Mouse (Mus musculus) embryonic facial prominence, embryonic 11.5 days (tissue): Measurements from ENCODE around the gene Pnrc1. TPM values are rescaled to one million over a fixed set of nuclear protein-coding genes. Genes with fewer than 3 reads are reported as not detected.

Source experiments
- ATAC-seq: fragments of 200-750 bp; cut with Nextera tagmentation; replicated peaks from 2 replicates; pipeline ENCODE4 v1.8.0; 2017; ENCODE audit warnings: low read depth; ENCODE audit not compliant: insufficient number of reproducible peaks, low FRiP score, low TSS enrichment
- DNase-seq: peaks from one replicate; pipeline ENCODE4 v3.0.0-alpha.2; 2015; ENCODE audit warnings: low spot score
- H3K27ac ChIP-seq: fragments of 300-500 bp; sonication (generic); replicated peaks from 2 replicates; pipeline ENCODE4 v1.5.1; 2014; ENCODE audit warnings: mild to moderate bottlenecking, low read depth, low read length, control low read depth
- H3K27me3 ChIP-seq: fragments of 300-500 bp; sonication (generic); 2 replicates; pipeline ENCODE4 v1.6.1; 2014; ENCODE audit warnings: mild to moderate bottlenecking, low read length, moderate library complexity, mixed read lengths; ENCODE audit not compliant: control insufficient read depth, insufficient read depth
- H3K36me3 ChIP-seq: fragments of 300-500 bp; sonication (generic); replicated peaks from 2 replicates; pipeline ENCODE4 v1.6.1; 2014; ENCODE audit warnings: low read depth, mild to moderate bottlenecking, low read length, moderate library complexity, mixed read lengths; ENCODE audit not compliant: control insufficient read depth, insufficient read depth
- H3K4me1 ChIP-seq: fragments of 300-500 bp; sonication (generic); 2 replicates; pipeline ENCODE4 v1.6.1; 2014; ENCODE audit warnings: low read length, mixed read lengths; ENCODE audit not compliant: control insufficient read depth, insufficient read depth
- H3K4me2 ChIP-seq: fragments of 300-500 bp; sonication (generic); 2 replicates; pipeline ENCODE4 v1.6.1; 2014; ENCODE audit warnings: low read depth, mild to moderate bottlenecking, control low read depth, low read length, moderate library complexity
- H3K4me3 ChIP-seq: fragments of 300-500 bp; sonication (generic); 2 replicates; pipeline ENCODE4 v1.5.1; 2014; ENCODE audit warnings: low read depth, low read length, control low read depth
- H3K9ac ChIP-seq: fragments of 300-500 bp; sonication (generic); replicated peaks from 2 replicates; pipeline ENCODE4 v1.6.1; 2014; ENCODE audit warnings: mild to moderate bottlenecking, control low read depth, low read length
- H3K9me3 ChIP-seq: fragments of 300-500 bp; sonication (generic); replicated peaks from 2 replicates; pipeline ENCODE4 v1.6.1; 2016; ENCODE audit warnings: mild to moderate bottlenecking, low read length, inconsistent platforms, mixed read lengths; ENCODE audit not compliant: control insufficient read depth
- WGBS: fragments of 180-500 bp; shearing (Covaris S2); extraction: QIAGEN DNeasy Blood & Tissue Kit; methylation state at CpG from one replicate; pipeline ENCODE4 v1.1.7; 2014; 5-methylcytosine and 5-hydroxymethylcytosine counted together
- polyA plus RNA-seq: library from polyadenylated mRNA; unstranded; fragments of >200 nt; fragmentation: Nextera tagmentation; extraction: Ambion mirVana; gene quantifications from 2 replicates; pipeline ENCODE4 v1.2.1, GENCODE M21; 2014

The Pnrc1 gene
- polyA plus RNA-seq, 1 experiment from 2014 or later, result 115 TPM

DNA sequence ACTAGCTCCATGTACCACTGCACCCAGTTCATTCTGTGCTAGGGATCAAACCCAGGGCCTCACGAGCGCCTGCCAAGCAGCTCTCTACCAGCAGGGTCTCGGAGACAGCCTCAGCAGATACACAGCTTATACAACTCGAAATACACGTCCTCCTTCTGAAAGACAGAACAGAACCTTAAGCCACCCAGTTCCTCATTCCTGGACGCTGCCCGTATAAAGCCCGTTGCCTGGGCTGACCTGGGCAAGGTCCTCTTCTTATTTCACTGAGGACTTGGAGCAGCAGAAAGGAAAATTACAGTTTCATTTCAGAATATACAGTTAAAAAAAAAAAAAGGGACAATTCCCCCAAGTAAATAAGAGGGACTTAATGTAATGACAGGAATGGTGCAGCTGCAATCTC, 4.5 kb downstream of the Pnrc1 start:
- no peak overlapping the region for H3K9ac ChIP-seq
- H3K4me2 ChIP-seq, result no peak overlapping the region
- H3K4me3 ChIP-seq, result no peak overlapping the region
- no peaks in the 10 kb centered on the region for H3K27me3 ChIP-seq
- WGBS, result 87% methylated on average over 8 of the region's 8 CpGs
- DNase-seq (no peak), ATAC-seq (no peak)
- no peaks in the 10 kb centered on the region for H3K36me3 ChIP-seq
- no peaks in the 10 kb centered on the region for H3K4me1 ChIP-seq
- no peaks in the 10 kb centered on the region for H3K9me3 ChIP-seq
- H3K27ac ChIP-seq, result no peak overlapping the region

DNA sequence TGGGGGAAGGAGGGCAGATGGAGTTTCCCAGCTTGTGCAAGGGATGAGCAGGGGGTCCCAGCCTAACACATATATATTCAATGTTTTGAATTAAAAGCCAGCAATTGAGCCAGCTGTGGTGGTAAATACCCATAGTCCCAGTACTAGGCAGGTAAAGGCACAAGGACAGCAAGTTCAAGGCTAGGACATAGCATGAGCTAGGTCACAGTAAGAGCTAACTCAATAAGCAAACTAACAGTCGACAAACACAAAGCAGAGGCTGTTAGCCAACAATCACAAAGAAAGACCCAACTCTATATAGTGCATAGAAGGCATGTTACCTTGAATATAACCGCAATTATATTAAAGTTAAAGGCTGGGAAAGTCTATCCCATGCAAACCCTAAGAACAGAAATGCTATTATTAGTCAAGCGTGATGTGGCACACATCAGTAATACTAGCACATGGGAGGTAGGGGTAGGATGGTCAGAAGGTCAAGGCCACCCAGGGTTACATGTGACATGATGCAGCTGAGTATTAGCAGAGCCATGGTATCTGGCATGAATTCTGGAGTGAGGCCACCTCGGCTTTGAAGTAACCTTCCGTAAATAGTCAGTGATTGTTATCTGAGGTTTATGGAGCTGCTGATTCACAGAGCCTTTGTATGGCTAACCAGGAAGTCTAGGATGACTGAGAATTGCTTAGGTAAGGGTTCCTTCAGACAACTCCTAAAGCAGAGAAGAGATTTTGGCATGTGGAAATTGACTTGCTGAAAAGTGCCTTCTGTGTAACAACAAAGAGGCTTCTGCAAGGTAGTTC, 5.7 kb downstream of the Pnrc1 start:
- 83% methylated on average over 5 of the region's 5 CpGs for WGBS
- Histone ChIP-seq H3K27ac (no peak overlapping the region), H3K4me3 (no peak overlapping the region), H3K9me3 (no peaks in the 10 kb centered on the region), H3K9ac (no peak overlapping the region), H3K4me2 (no peak overlapping the region), H3K27me3 (no peaks in the 10 kb centered on the region), H3K4me1 (no peaks in the 10 kb centered on the region), H3K36me3 (no peaks in the 10 kb centered on the region)
- ATAC-seq (no peak), DNase-seq (no peak)

DNA sequence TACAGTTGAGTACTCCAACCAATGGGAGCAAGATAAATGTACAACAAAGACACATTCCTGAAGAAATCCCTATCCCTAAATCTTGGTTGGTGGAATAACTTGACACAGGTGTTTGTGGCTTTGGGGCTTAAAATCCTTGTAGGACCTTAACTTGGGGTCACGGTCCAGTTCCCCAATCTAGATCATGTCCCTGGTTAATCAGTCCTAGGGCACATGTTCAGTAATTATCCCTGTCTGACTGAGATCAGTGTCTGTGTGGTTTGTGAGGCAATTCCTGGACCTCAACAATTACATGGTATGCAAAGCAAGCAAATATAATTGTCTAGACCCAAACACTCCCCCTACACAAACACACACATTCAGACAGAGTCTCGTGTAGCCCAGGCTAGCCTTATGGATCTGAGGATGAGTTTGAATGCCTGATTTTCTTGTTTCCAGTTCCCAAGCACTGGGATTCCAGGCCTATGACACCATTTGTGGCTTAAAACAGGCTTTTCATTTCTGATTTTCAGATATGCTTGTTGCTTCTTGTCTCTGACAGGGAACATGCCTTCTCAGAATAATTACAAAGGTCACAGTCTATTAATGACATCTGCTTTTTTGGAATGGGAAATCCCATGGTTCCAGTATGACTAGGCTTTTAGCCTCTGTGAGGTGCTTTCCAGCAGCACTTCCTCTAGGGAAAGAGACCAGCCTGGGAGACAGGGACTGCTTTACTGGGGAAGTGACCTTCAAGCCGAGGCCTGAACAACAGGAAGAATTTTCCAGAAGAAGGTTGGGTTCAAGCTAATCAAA, 7.9 kb downstream of the Pnrc1 start:
- Histone ChIP-seq H3K27ac (no peak overlapping the region), H3K9me3 (no peaks in the 10 kb centered on the region), H3K27me3 (no peaks in the 10 kb centered on the region), H3K4me1 (no peaks in the 10 kb centered on the region), H3K4me2 (no peak overlapping the region), H3K36me3 (no peaks in the 10 kb centered on the region), H3K4me3 (no peak overlapping the region), H3K9ac (no peak overlapping the region)
- ATAC-seq, result no peak
- 70% methylated on average over 3 of the region's 3 CpGs for WGBS
- DNase-seq, result no peak

DNA sequence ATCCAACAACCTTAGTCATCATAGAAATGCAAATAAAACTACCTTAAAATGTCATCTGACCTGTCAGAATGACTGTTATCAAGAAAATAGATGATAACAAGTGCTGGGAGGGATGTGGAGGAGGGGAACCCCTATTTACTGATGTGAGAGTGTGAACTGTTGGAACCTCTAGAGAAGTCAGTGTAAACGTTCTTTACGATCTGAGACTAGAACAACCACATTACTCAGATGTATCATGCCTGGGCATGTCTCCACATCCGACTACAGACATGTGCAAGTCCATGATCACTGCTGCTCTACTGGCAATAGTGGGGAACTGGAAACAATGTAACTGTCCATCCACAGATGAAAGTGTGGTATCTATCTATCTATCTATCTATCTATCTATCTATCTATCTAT, 16.5 kb downstream of the Pnrc1 start:
- WGBS, result 71% methylated on average over 3 of the region's 3 CpGs
- Histone ChIP-seq H3K4me1 (no peaks in the 10 kb centered on the region), H3K27me3 (no peaks in the 10 kb centered on the region), H3K36me3 (no peaks in the 10 kb centered on the region), H3K4me3 (no peak overlapping the region), H3K9ac (no peak overlapping the region), H3K4me2 (no peak overlapping the region), H3K9me3 (no peaks in the 10 kb centered on the region), H3K27ac (no peak overlapping the region)
- DNase-seq, result no peak
- ATAC-seq, result no peak

DNA sequence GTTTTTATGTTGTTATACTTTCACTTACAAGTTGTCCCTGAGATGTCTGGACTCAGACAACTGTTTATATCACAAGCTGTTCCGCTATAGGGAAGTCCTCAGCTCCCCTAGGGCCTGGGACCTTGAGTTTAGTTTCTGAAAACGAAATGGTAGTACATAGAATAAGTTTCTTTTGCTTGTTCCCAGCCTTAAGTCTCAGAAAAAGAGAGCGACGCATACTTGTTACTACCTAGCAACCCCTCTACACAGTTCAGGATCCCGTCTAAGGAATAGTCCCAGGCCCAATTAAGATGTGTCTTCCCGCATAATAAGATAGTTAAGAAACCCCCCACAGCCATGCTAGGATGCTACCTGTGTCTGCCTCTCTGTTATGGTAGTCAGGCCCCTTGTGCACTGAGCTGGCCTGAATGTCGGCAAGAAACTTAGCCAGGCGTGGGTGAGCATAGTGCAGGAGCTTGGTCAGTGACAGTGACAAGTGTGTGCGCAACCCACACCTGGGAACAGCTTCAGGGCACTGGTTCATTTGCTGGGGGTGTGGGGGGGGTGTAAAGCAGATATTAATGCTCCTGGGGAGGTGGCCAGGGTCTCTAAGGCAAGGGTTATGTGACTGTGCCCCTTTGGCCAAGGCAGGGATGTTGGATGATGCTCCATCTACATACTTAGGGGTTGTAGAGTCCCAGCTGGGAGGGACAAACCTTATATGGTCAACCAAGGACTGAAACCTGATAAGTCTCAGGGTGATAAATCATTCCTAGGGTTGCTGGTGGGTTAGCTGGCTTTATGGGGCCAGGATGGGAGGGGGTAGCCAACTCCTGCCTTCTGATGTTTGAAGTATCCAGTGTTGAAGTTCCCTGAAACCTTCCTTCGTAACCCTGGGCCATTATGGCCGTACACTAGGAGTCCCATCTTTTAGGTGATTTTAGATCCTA, 19.3 kb downstream of the Pnrc1 start:
- Histone ChIP-seq H3K27me3 (no peaks in the 10 kb centered on the region), H3K4me1 (no peaks in the 10 kb centered on the region), H3K36me3 (no peaks in the 10 kb centered on the region), H3K4me2 (no peak overlapping the region), H3K4me3 (no peak overlapping the region), H3K9ac (no peak overlapping the region), H3K9me3 (no peaks in the 10 kb centered on the region), H3K27ac (no peak overlapping the region)
- ATAC-seq, result no peak
- DNase-seq, result no peak
- 88% methylated on average over 11 of the region's 11 CpGs for WGBS

DNA sequence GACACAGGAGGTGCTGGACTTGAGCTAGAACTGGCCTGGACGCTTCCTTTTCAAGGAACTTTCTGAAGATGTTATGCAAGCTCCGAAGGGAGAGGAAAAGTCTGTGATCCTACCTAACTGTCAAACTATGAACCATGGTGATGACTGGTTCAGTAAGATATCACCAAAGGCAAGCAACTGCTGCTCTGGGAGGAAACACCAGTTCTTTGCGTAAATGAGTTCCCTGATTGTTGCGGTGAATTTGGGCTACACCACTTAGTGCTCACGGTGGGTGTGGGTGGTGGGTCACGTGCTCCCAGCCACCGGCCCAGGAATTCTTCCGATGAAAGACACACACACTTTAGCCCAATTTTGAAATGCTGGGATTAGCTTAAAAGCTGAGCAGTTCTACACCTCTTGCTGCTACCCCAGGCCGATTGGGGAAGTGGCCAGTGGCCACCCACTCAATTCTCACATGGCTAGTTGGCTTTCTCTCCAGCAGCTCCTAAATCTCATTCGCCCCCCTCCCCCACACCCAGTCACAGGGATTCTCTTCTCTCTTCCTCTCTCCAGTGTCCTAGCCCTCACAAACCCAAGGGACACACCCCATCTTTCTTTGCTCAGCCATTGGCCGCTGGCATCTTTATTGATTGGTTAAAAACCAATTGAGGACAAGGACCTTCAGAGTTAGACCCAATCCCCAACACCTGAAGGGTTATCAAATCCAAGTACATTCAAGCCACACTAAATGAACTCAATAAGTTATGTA, 24.8 kb downstream of the Pnrc1 start:
- no peak for DNase-seq
- Histone ChIP-seq H3K27me3 (no peaks in the 10 kb centered on the region), H3K4me3 (no peak overlapping the region), H3K9ac (no peak overlapping the region), H3K4me1 (no peaks in the 10 kb centered on the region), H3K9me3 (no peaks in the 10 kb centered on the region), H3K27ac (no peak overlapping the region), H3K4me2 (no peak overlapping the region), H3K36me3 (no peaks in the 10 kb centered on the region)
- WGBS, result 88% methylated on average over 11 of the region's 11 CpGs
- ATAC-seq, result no peak

DNA sequence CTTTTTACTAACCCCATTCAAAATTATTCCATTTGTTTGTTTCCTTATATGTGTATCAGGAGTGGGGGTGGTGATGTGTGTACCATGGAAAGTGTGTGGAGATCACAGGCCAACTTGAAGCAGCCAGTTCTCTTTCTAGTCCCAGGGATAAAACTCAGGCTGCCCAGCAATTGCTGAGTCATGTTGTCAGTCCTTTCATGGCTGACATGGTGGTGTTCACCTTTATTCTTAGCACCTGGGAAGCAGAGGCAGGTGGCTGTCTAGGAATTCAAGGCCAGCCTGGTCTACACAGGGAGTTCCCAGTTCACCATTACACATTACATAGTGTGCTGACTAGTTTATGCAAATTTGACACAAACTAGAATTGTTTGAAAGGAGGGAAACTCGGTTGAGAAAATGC, 27.1 kb downstream of the Pnrc1 start:
- DNase-seq (no peak), ATAC-seq (no peak)
- Histone ChIP-seq H3K27ac (no peak overlapping the region), H3K4me3 (no peak overlapping the region), H3K27me3 (no peaks in the 10 kb centered on the region), H3K4me2 (no peak overlapping the region), H3K9ac (no peak overlapping the region), H3K9me3 (no peaks in the 10 kb centered on the region), H3K4me1 (no peaks in the 10 kb centered on the region), H3K36me3 (no peaks in the 10 kb centered on the region)
- 81% methylated on average over 1 of the region's 1 CpGs for WGBS
